Mouse (Mus musculus) adrenal gland, postnatal 10 days (tissue): ENCODE data around the gene Gbf1. TPM values are rescaled to one million over a fixed set of nuclear protein-coding genes. Genes with fewer than 3 reads are reported as not detected.
A peak's percentile ranks its signal among the peaks of the same experiment; 100 is the strongest.
"Not testable (repeated sequence)": the region's sequence is repeated elsewhere in the genome, so short reads cannot be mapped to it uniquely, and the experiment has no call there.

Source experiments
- DNase-seq: peaks from one replicate; pipeline ENCODE4 v3.0.0; 2021; ENCODE audit warnings: mixed read lengths
- total RNA-seq, 2 experiments: library from RNA; stranded (reverse); gene quantifications; 2 replicates each; pipeline ENCODE4 v1.2.3; 2021

Gene Gbf1
- total RNA-seq, 2 experiments from 2014 or later = 50.5 to 60.0 TPM

- peak; percentile 41 for DNase-seq
Measured at GRCm38 (mm10) chr19:46147511-46148371, 4.6 kb upstream of the Gbf1 start, which contains the start of gene Pitx3. TSS of gene Pitx3 (minus strand) at chr19:46148326.

GRCm38 (mm10) chr19:46148372-46148760 lies 3.9 kb upstream of the Gbf1 start:
- peak; percentile 94 for DNase-seq

- no peak for DNase-seq
Measured at GRCm38 (mm10) chr19:46149091-46149490, 3.2 kb upstream of the Gbf1 start.

GRCm38 (mm10) chr19:46165950-46166349 lies 13.6 kb downstream of the Gbf1 start:
- DNase-seq = no peak

GRCm38 (mm10) chr19:46167169-46167568 lies 14.9 kb downstream of the Gbf1 start:
- DNase-seq = not testable (repeated sequence)

- DNase-seq = no peak
Measured at GRCm38 (mm10) chr19:46169396-46169795, 17.1 kb downstream of the Gbf1 start.

- no peak for DNase-seq
Measured at GRCm38 (mm10) chr19:46169913-46170312, 17.6 kb downstream of the Gbf1 start.

GRCm38 (mm10) chr19:46172541-46172940 lies 20.2 kb downstream of the Gbf1 start:
- DNase-seq = no peak

- DNase-seq = no peak
Measured at GRCm38 (mm10) chr19:46175173-46175572, 22.9 kb downstream of the Gbf1 start.

GRCm38 (mm10) chr19:46177046-46177445 lies 24.7 kb downstream of the Gbf1 start:
- no peak for DNase-seq

- no peak for DNase-seq
Measured at GRCm38 (mm10) chr19:46180274-46180673, 28.0 kb downstream of the Gbf1 start.

GRCm38 (mm10) chr19:46182241-46182640 lies 29.9 kb downstream of the Gbf1 start:
- DNase-seq = no peak

- DNase-seq = no peak
Measured at GRCm38 (mm10) chr19:46186611-46187010, 34.3 kb downstream of the Gbf1 start.

GRCm38 (mm10) chr19:46187203-46187602 lies 34.9 kb downstream of the Gbf1 start:
- no peak for DNase-seq

GRCm38 (mm10) chr19:46198293-46198692 lies 46.0 kb downstream of the Gbf1 start:
- DNase-seq = no peak

- DNase-seq = no peak
Measured at GRCm38 (mm10) chr19:46198891-46199290, 46.6 kb downstream of the Gbf1 start.

- no peak for DNase-seq
Measured at GRCm38 (mm10) chr19:46204166-46204565, 51.9 kb downstream of the Gbf1 start.

GRCm38 (mm10) chr19:46205680-46206079 lies 53.4 kb downstream of the Gbf1 start:
- DNase-seq = no peak

- no peak for DNase-seq
Measured at GRCm38 (mm10) chr19:46210951-46211350, 58.6 kb downstream of the Gbf1 start.

GRCm38 (mm10) chr19:46214541-46214940 lies 62.2 kb downstream of the Gbf1 start:
- no peak for DNase-seq

GRCm38 (mm10) chr19:46215401-46215800 lies 63.1 kb downstream of the Gbf1 start:
- DNase-seq = no peak

- no peak for DNase-seq
Measured at GRCm38 (mm10) chr19:46216716-46217115, 64.4 kb downstream of the Gbf1 start.

GRCm38 (mm10) chr19:46217347-46217746 lies 65.0 kb downstream of the Gbf1 start:
- not testable (repeated sequence) for DNase-seq

GRCm38 (mm10) chr19:46220116-46220515 lies 67.8 kb downstream of the Gbf1 start:
- no peak for DNase-seq
